Mouse (Mus musculus) common myeloid progenitor, adult 5-6 weeks (primary cell): ENCODE data around the gene Degs2. TPM values are rescaled to one million over a fixed set of nuclear protein-coding genes. Genes with fewer than 3 reads are reported as not detected.

Experiments
- ATAC-seq: replicated peaks from 2 replicates; pipeline ENCODE4 v1.8.0; 2016; ENCODE audit warnings: low read depth, mild to moderate bottlenecking, moderate TSS enrichment, inconsistent platforms; ENCODE audit not compliant: poor library complexity, severe bottlenecking
- total RNA-seq: library from RNA; stranded (forward); fragments of 200-1000, 187-1606 nt; gene quantifications from 2 replicates; pipeline ENCODE4 v1.2.3, GENCODE M21; 2017

The Degs2 gene
- total RNA-seq, 1 experiment from 2014 or later = not detected

- ATAC-seq = peak; percentile 48
Observed at GRCm38 (mm10) chr12:108701221-108701620, 894 bp downstream of the Degs2 start.

GRCm38 (mm10) chr12:108700037-108700436 is 2.1 kb downstream of the Degs2 start:
- no peak for ATAC-seq

- no peak for ATAC-seq
Observed at GRCm38 (mm10) chr12:108699576-108699975, 2.5 kb downstream of the Degs2 start.

GRCm38 (mm10) chr12:108698697-108699471 is 3.2 kb downstream of the Degs2 start:
- ATAC-seq = no peak

- no peak for ATAC-seq
Observed at GRCm38 (mm10) chr12:108694223-108694622, 7.9 kb downstream of the Degs2 start.

- ATAC-seq = no peak
Observed at GRCm38 (mm10) chr12:108693592-108693991, 8.5 kb downstream of the Degs2 start.

- ATAC-seq = no peak
Observed at GRCm38 (mm10) chr12:108690529-108690928, 11.6 kb downstream of the Degs2 start.

GRCm38 (mm10) chr12:108689167-108689566 is 12.9 kb downstream of the Degs2 start:
- ATAC-seq = no peak

GRCm38 (mm10) chr12:108686926-108687325 is 15.2 kb downstream of the Degs2 start:
- no peak for ATAC-seq

- ATAC-seq = no peak
Observed at GRCm38 (mm10) chr12:108686463-108686862, 15.7 kb downstream of the Degs2 start.

- 0 out of 2 replicates have a peak, but pooled peaks have one; percentile 36 for ATAC-seq
Observed at GRCm38 (mm10) chr12:108682240-108683023, 19.7 kb downstream of the Degs2 start.

GRCm38 (mm10) chr12:108680861-108681260 is 21.3 kb downstream of the Degs2 start:
- ATAC-seq = no peak

- ATAC-seq = no peak
Observed at GRCm38 (mm10) chr12:108678366-108678765, 23.7 kb downstream of the Degs2 start.

GRCm38 (mm10) chr12:108677116-108677515 is 25.0 kb downstream of the Degs2 start:
- ATAC-seq = no peak

- no peak for ATAC-seq
Observed at GRCm38 (mm10) chr12:108675614-108676401, 26.3 kb downstream of the Degs2 start.

- ATAC-seq = no peak
Observed at GRCm38 (mm10) chr12:108674916-108675315, 27.2 kb downstream of the Degs2 start.

- no peak for ATAC-seq
Observed at GRCm38 (mm10) chr12:108674502-108674901, 27.6 kb downstream of the Degs2 start.

- no peak for ATAC-seq
Observed at GRCm38 (mm10) chr12:108673546-108673945, 28.6 kb downstream of the Degs2 start.

GRCm38 (mm10) chr12:108672908-108673307 is 29.2 kb downstream of the Degs2 start:
- no peak for ATAC-seq

GRCm38 (mm10) chr12:108671541-108671940 is 30.6 kb downstream of the Degs2 start:
- no peak for ATAC-seq
